Mouse (Mus musculus) testis, adult 2 months (tissue): ENCODE measurements around the gene Mlh3. TPM values are rescaled to one million over a fixed set of nuclear protein-coding genes. Genes with fewer than 3 reads are reported as not detected.

ENCODE experiments used
- H3K27ac ChIP-seq: fragments of 200-500 bp; 2 replicates; pipeline ENCODE4 v1.5.1; 2012; ENCODE audit warnings: low read depth, low read length; ENCODE audit not compliant: control insufficient read depth, insufficient read depth
- H3K27me3 ChIP-seq: fragments of 200-500 bp; 2 replicates; pipeline ENCODE4 v1.6.1; 2012; ENCODE audit warnings: mild to moderate bottlenecking, low read length, moderate library complexity; ENCODE audit not compliant: control insufficient read depth, insufficient read depth
- H3K36me3 ChIP-seq: fragments of 200-500 bp; 2 replicates; pipeline ENCODE4 v1.6.1; 2012; ENCODE audit warnings: mild to moderate bottlenecking, low read length; ENCODE audit not compliant: control insufficient read depth, insufficient read depth
- H3K4me1 ChIP-seq: fragments of 200-500 bp; 2 replicates; pipeline ENCODE4 v1.6.1; 2012; ENCODE audit warnings: low read length; ENCODE audit not compliant: control insufficient read depth, insufficient read depth
- H3K4me3 ChIP-seq: fragments of 200-500 bp; 2 replicates; pipeline ENCODE4 v1.5.1; 2012; ENCODE audit warnings: low read depth, mild to moderate bottlenecking, low read length, moderate library complexity, mixed read lengths; ENCODE audit not compliant: control insufficient read depth
- CTCF ChIP-seq: fragments of 200-500 bp; IDR thresholded peaks from 2 replicates; pipeline ENCODE4 v1.5.1; 2012; ENCODE audit warnings: low read depth, mild to moderate bottlenecking, inconsistent platforms, low read length, moderate library complexity; ENCODE audit not compliant: control insufficient read depth, insufficient read depth, insufficient replicate concordance
- POLR2A ChIP-seq: fragments of 200-500 bp; IDR thresholded peaks from 2 replicates; pipeline ENCODE4 v1.6.1; 2012; ENCODE audit warnings: low read depth, mild to moderate bottlenecking, inconsistent platforms, low read length, moderate library complexity; ENCODE audit not compliant: control insufficient read depth
- polyA plus RNA-seq: library from polyadenylated mRNA; depleted of rRNA; stranded (reverse); fragments of >200 nt; gene quantifications from 2 replicates; pipeline ENCODE4 v1.2.3, GENCODE M21; 2012

Gene Mlh3
- polyA plus RNA-seq, 1 experiment, result 13.1 TPM

DNA sequence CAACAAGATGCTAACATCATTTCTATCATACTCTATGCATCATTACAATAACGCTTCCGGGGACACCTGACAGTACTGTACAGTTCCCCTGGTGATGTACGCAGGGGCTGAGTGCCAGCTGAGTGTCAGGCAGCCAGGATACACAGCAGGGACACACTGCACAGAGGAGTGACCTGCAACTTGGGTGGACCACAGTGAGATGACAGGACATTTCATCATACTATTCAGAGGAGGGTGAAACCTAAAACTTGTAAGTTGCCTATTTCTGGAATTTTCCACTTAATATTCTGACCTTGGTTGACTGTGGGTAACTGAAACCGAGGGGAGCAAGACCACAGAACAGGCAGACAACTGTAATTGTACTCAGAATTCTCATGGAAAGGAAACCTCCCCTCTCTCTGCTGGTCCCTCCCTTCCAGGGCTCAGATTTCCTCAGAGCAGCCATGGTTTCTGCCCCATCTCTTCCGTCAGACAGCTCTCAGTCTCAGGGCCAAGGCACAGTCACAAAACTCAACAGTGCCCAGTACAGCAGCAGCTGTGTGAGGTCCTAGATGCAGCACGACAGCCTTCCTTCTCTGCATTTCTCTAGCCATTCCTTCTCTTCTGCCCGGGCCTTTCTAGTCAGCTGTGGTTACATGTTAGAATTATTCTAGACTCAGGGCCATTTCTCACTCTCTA lies 14.2 kb downstream of the Mlh3 start:
- peaks cover 9% of the 10 kb centered on the region for H3K36me3 ChIP-seq
- H3K4me1 ChIP-seq, result no peaks in the 10 kb centered on the region
- no peak for TF ChIP-seq POLR2A
- TF ChIP-seq CTCF, result no peak
- H3K4me3 ChIP-seq, result no peak overlapping the region
- no peak overlapping the region for H3K27ac ChIP-seq
- H3K27me3 ChIP-seq, result no peaks in the 10 kb centered on the region

DNA sequence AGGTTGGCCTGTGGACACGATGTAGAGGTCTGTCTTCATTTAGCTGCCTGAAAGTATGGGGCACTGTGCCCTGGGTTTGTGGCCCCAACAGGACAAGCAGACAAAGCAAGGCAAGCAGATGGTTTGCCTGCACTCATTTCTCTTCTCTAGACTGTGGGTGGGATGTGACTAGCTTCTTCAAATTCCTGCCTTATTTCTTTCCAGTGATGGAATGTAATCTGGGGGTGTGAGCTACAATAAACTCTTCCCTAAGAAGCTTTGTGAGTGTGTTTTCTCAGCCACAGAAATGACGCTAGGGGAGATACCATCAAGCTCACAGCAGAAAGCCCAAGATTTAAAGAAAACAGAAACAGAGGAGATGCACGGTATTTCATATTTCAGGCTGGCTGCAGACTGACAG lies 18.3 kb downstream of the Mlh3 start:
- no peak overlapping the region for H3K27ac ChIP-seq
- no peak for TF ChIP-seq CTCF
- no peak for TF ChIP-seq POLR2A

DNA sequence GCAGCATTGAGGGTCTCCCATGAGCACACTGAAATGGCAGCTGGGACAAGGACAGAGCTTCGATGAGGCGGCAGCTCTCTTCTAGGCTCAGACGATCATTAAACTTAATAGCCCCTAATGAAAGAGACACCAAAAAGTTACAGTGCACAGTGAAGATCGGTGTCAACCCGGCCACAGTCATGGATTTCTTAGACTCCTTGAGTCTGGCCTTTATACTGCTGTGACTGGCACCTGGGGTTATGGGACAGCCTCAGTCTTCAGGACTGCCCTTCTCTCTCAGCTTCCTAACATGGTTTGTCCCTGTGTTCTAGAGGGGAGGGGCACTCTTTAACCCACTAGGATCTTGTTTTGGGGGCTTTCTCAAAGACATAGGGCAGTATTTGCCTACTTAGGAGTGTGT lies 32.8 kb downstream of the Mlh3 start:
- H3K27ac ChIP-seq, result no peak overlapping the region

More for the DNA sequence above, 18.3 kb downstream of the Mlh3 start:
- H3K36me3 ChIP-seq, result peaks cover 5% of the 10 kb centered on the region
- H3K27me3 ChIP-seq, result no peaks in the 10 kb centered on the region
- H3K4me3 ChIP-seq, result no peak overlapping the region
- H3K4me1 ChIP-seq, result no peaks in the 10 kb centered on the region

DNA sequence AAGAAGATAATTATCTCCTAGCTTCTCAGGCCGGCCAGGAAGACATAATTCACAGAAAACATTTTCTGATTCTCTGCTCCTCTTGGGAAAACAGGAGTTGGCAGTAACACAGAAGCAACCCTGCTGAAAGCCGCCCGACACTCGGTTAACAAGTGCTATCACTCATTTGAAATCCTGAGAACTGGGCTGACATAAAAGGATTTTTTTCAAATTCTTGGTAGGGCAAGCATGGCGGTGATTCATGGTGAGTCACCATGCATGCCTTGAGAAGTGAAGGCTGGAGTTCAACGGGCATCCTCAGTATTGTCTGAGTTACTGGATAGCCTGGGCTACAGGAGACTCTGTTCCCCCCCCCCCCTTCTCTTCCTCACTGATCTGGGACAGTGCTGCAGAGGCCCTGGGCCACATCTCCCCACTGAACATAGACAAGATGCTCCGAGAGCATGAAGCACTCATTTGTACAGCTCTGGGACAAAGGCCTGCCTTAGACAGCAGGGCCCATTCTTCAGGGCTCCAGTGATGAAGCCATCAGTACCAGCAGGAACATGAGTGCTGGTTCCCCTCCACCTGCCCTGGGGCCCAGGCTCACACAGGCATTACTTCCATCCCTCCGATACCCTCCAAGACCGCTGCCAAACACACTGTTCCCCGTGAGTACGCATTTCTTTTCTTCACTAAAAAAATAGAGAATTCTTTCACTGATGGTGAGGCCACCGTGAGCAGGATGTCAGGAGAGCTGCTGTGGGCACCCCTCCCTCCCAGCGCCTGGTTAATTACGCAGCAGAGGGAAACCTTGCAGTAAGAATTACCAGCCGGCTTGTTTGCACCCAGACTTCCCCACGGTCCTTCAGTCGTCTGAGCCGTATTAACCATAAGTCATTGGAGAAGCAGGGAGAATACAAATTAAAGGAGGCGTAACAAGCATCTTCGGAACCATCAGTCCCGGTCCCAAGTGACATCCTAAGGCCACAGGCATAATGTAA lies 36.7 kb downstream of the Mlh3 start:
- Histone ChIP-seq H3K27ac (no peak overlapping the region), H3K27me3 (no peaks in the 10 kb centered on the region), H3K4me3 (no peak overlapping the region), H3K4me1 (no peaks in the 10 kb centered on the region), H3K36me3 (peaks cover 3% of the 10 kb centered on the region; the same call in 1 of the 2 replicates)
- TF ChIP-seq CTCF (no peak), POLR2A (no peak)

More for the DNA sequence above, 32.8 kb downstream of the Mlh3 start:
- no peak for TF ChIP-seq CTCF
- TF ChIP-seq POLR2A, result no peak
- Histone ChIP-seq H3K27me3 (no peaks in the 10 kb centered on the region), H3K4me1 (no peaks in the 10 kb centered on the region), H3K36me3 (peaks cover 6% of the 10 kb centered on the region; the same call in 1 of the 2 replicates), H3K4me3 (no peak overlapping the region)

DNA sequence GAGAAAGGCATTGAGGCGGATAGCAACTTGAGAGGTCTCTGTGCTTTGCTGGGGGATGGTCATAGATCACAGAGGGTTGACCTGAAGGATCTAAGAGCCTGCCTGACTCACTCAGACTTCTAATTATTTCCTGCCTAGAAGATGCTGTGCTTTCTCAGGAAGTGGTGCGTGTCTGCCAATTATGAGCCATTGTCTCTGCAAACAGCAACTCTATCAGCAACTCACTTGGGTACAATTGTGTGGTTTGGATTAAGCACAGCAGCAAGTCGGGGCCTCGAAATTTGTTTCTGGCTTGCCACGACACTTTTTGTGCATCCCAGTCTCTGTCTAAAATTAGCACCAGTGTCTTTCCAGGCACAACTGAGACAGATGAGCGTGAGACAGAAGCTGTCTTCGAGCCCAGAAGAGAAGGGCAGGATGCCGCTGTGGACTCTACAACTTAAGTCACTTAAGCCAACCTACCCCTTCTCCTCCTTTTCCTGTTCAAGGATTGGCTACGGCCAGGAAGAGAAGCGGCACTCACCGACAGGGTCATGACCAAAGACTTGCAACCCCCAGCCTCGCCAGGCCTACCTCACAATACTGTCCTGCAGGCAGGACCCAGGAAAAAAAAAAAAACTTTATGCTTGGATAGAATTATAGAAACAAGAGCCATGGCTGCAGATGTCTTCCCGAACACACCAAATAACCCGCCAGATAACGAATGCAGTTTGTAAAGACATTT lies 42.4 kb downstream of the Mlh3 start:
- Histone ChIP-seq H3K4me1 (no peaks in the 10 kb centered on the region), H3K4me3 (no peak overlapping the region), H3K27ac (no peak overlapping the region), H3K27me3 (no peaks in the 10 kb centered on the region), H3K36me3 (no peaks in the 10 kb centered on the region; the same call in 1 of the 2 replicates)
- TF ChIP-seq POLR2A (no peak), CTCF (no peak)

DNA sequence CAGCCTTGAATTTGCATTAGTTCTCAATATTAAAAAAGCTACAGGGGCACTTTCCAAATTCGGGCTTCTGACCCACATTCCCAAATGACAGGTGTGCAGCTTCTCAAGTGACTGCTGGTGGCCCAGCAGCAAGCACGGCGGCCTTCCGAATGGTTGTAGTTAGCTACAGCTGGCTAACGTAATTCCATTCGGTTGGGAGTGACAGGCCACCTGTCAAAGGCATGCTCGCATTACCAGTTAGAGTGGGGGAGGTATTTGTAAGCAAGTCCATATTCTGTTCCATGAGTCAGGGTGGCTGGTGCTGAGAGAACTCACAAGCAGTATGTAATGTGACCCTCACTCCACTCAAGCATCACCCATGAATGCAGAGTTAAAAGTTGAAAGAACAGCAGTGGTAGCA lies 43.2 kb downstream of the Mlh3 start:
- H3K27ac ChIP-seq, result no peak overlapping the region

More for the DNA sequence above, 43.2 kb downstream of the Mlh3 start:
- no peak overlapping the region for H3K4me3 ChIP-seq
- no peaks in the 10 kb centered on the region for H3K27me3 ChIP-seq
- H3K36me3 ChIP-seq, result no peaks in the 10 kb centered on the region
- no peaks in the 10 kb centered on the region for H3K4me1 ChIP-seq
- TF ChIP-seq CTCF, result no peak
- TF ChIP-seq POLR2A, result no peak
